ENCODE assay signal across 8 mouse cellular contexts in the genomic region with DNA sequence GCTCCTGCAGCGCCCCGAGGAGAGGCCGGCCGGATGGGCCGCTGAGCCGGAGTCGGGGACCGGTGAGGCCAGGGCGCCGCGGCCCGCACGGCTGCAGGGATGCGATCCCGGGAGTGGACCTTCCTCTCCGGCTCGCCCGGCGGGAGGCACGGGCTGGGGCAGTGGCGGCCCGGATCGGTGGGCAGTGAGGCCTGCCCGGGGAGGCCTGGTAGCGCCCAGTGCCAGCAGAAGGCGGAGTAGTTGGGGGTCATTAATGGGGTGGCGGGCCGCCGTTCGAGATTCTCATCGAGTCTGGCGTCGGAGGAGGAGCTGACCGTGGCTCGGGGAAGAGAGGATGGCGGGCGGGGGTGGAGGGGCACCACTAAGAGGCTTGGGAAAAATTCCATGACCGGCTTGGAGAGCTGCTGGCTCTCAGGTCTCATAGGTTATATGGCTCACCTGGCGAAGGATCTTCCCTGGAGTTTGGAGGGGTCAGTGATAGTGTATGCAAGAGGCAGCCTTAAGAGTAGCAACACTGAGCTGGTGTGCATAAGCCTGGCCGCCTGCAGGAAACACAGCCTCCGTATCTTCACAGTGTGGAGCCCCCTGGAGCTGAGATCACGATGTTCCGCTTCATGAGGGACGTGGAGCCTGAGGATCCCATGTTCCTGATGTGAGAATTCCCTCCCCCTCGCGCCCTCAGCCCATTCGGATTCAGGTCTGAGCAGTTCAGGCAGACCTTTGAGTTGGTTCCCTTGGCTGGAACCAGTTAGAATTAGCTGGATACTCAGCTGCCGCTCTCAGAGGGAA. TPM values are rescaled to one million over a fixed set of nuclear protein-coding genes. Genes with fewer than 3 reads are reported as not detected.
DNase-seq lines count a peak whose midpoint lies in the region; ATAC-seq and TF ChIP-seq lines count a peak whose summit lies in the region.

No protein-coding gene starts in this region.

- peaks cover 0 to 5% of the 10 kb centered on the region in 2 experiments; a peak in 1 of 4 replicates for H3K4me1 ChIP-seq in ES-E14 (ENCODE audit: control insufficient read depth in 2 of 2, insufficient read depth in 2 of 2, low read length in 2 of 2, poor library complexity in 1 of 2)
- H3K4me1 ChIP-seq in embryonic facial prominence, embryonic 13.5 days: peaks cover 28% of the 10 kb centered on the region
- H3K4me1 ChIP-seq in hindbrain, embryonic 13.5 days (replicated peaks): peaks cover 33% of the 10 kb centered on the region
- peaks cover 15% of the 10 kb centered on the region for H3K4me1 ChIP-seq in liver, embryonic 11.5 days (replicated peaks; ENCODE audit: control insufficient read depth, insufficient read depth, low read length)
- peaks cover 25% of the 10 kb centered on the region for H3K4me1 ChIP-seq in olfactory bulb, adult 2 months (ENCODE audit: control insufficient read depth, insufficient read depth, low read length)

- peak; percentile 30; the same call in 1 of the 2 replicates for TF ChIP-seq CTCF in olfactory bulb, adult 2 months (IDR thresholded peaks at IDR 0.05; ENCODE audit: insufficient read depth, low read depth, low read length)

- H3K36me3 ChIP-seq in ES-E14 (ENCODE audit: control insufficient read depth, insufficient read depth, low read length, poor library complexity, severe bottlenecking): peaks cover 31% of the 10 kb centered on the region
- peaks cover 36% of the 10 kb centered on the region for H3K36me3 ChIP-seq in embryonic facial prominence, embryonic 13.5 days
- peaks cover 40% of the 10 kb centered on the region for H3K36me3 ChIP-seq in hindbrain, embryonic 13.5 days
- peaks cover 20% of the 10 kb centered on the region for H3K36me3 ChIP-seq in liver, embryonic 11.5 days (ENCODE audit: control insufficient read depth, insufficient read depth, low read length)

- under 1% methylated on average over 48 of the region's 48 CpGs for WGBS in embryonic facial prominence, embryonic 13.5 days
- 2% methylated on average over 43 of the region's 48 CpGs for WGBS in hindbrain, embryonic 13.5 days
- WGBS in liver, embryonic 11.5 days: 1% methylated on average over 48 of the region's 48 CpGs
- WGBS in olfactory bulb, adult 2 months: under 1% methylated on average over 48 of the region's 48 CpGs

- H3K9ac ChIP-seq in ES-E14 (ENCODE audit: insufficient read depth, low read depth, low read length, poor library complexity, severe bottlenecking): peak overlapping the region; percentile 90
- H3K9ac ChIP-seq in embryonic facial prominence, embryonic 13.5 days: peak overlapping the region; percentile 98
- H3K9ac ChIP-seq in hindbrain, embryonic 13.5 days: peak overlapping the region; percentile 97
- peak overlapping the region; percentile 92 for H3K9ac ChIP-seq in liver, embryonic 11.5 days (ENCODE audit: low read depth, low read length)

- in situ Hi-C loops in ES-E14 (cut with MboI; ENCODE audit: low sequenced_read_pairs in 2 of 2, unreplicated experiment in 2 of 2): no loop called here

- H3K4me2 ChIP-seq in embryonic facial prominence, embryonic 13.5 days: peak overlapping the region; percentile 90
- peak overlapping the region; percentile 96 for H3K4me2 ChIP-seq in hindbrain, embryonic 13.5 days
- peak overlapping the region; percentile 92 for H3K4me2 ChIP-seq in liver, embryonic 11.5 days

- no peaks in the 10 kb centered on the region for H3K9me3 ChIP-seq in ES-E14 (ENCODE audit: control insufficient read depth, insufficient read depth, low read depth, low read length)
- H3K9me3 ChIP-seq in embryonic facial prominence, embryonic 13.5 days: no peaks in the 10 kb centered on the region
- H3K9me3 ChIP-seq in hindbrain, embryonic 13.5 days: no peaks in the 10 kb centered on the region
- no peaks in the 10 kb centered on the region for H3K9me3 ChIP-seq in liver, embryonic 11.5 days (ENCODE audit: control insufficient read depth, low read length)

- TF ChIP-seq POLR2A in olfactory bulb, adult 2 months (IDR thresholded peaks at IDR 0.05; ENCODE audit: insufficient read depth, low read depth, low read length): no peak; the same call in 1 of the 2 replicates

- peak; percentile 96 for DNase-seq in heart, adult 11 months
- DNase-seq in heart, adult 18-20 months: no peak
- no peak for DNase-seq in ES-E14 (ENCODE audit: low read depth, low spot score)
- DNase-seq in liver, embryonic 11.5 days (ENCODE audit: low spot score): peak; percentile 66

- H3K4me3 ChIP-seq in ES-E14 (ENCODE audit: insufficient read depth in 1 of 2, low read depth in 1 of 2, low read length in 2 of 2, poor library complexity in 1 of 2, severe bottlenecking in 1 of 2): peak overlapping the region; percentile 89 to 96
- peak overlapping the region; percentile 91 for H3K4me3 ChIP-seq in embryonic facial prominence, embryonic 13.5 days
- H3K4me3 ChIP-seq in hindbrain, embryonic 13.5 days: peak overlapping the region; percentile 96
- H3K4me3 ChIP-seq in liver, embryonic 11.5 days (ENCODE audit: low read depth, low read length): peak overlapping the region; percentile 94
- H3K4me3 ChIP-seq in olfactory bulb, adult 2 months (ENCODE audit: insufficient read depth, low read depth, low read length): peak overlapping the region; percentile 100

- no peaks in the 10 kb centered on the region for H3K27me3 ChIP-seq in embryonic facial prominence, embryonic 13.5 days
- no peaks in the 10 kb centered on the region for H3K27me3 ChIP-seq in hindbrain, embryonic 13.5 days
- no peaks in the 10 kb centered on the region for H3K27me3 ChIP-seq in liver, embryonic 11.5 days (replicated peaks; ENCODE audit: control insufficient read depth, insufficient read depth, low read length)

- peak; percentile 3; the same call in 1 of the 2 replicates for ATAC-seq in embryonic facial prominence, embryonic 13.5 days (ENCODE audit: insufficient number of reproducible peaks, insufficient read depth, low FRiP score, low TSS enrichment, low read depth)
- ATAC-seq in hindbrain, embryonic 13.5 days (ENCODE audit: low FRiP score): peak; percentile 38
- ATAC-seq in liver, embryonic 11.5 days (replicated peaks; ENCODE audit: low FRiP score): peak; percentile 22
- no peak for ATAC-seq in monocyte, adult 5-6 weeks (replicated peaks; ENCODE audit: insufficient number of reproducible peaks, low FRiP score, low TSS enrichment, poor library complexity, severe bottlenecking)

- H3K27ac ChIP-seq in ES-E14 (ENCODE audit: insufficient read depth, low read depth, low read length, poor library complexity, severe bottlenecking): peak overlapping the region; percentile 62
- H3K27ac ChIP-seq in embryonic facial prominence, embryonic 13.5 days: peak overlapping the region; percentile 97
- H3K27ac ChIP-seq in hindbrain, embryonic 13.5 days: peak overlapping the region; percentile 96
- peak overlapping the region; percentile 92 for H3K27ac ChIP-seq in liver, embryonic 11.5 days (ENCODE audit: low read depth, low read length)
- peak overlapping the region; percentile 98 for H3K27ac ChIP-seq in olfactory bulb, adult 2 months (ENCODE audit: insufficient read depth, low read depth, low read length)

RNA-seq across cellular contexts. Expression of gene Mlf2, which starts 0.5 kb away (rescaled TPM):
- 100 to 1,000 TPM; 185 to 191 TPM for total RNA-seq in heart, adult 18-20 months (2021)
- 179 and 196 TPM in 2 replicates for total RNA-seq in ES-E14 (2012; rRNA removed)
- polyA plus RNA-seq in embryonic facial prominence, embryonic 13.5 days (2015; fragmentation: Nextera tagmentation; extraction: Ambion mirVana): 342 and 360 TPM in 2 replicates
- polyA plus RNA-seq in hindbrain, embryonic 13.5 days (2015; fragmentation: Nextera tagmentation; extraction: Ambion mirVana): 481 and 505 TPM in 2 replicates
- polyA plus RNA-seq in liver, embryonic 11.5 days (2014; fragmentation: Nextera tagmentation; extraction: Ambion mirVana): 257 and 264 TPM in 2 replicates
- polyA plus RNA-seq in olfactory bulb, adult 2 months (2012; ENCODE audit: insufficient read depth, insufficient read length, low replicate concordance, missing spikeins): not detected in 2 replicates
- 46.8 to 65.2 TPM (median 56.4 TPM) in 3 replicates for total RNA-seq in monocyte, adult 5-6 weeks (2017)

RNA-seq across cellular contexts. Expression of gene Ptms, which starts 11.8 kb away (rescaled TPM):
- 100 to 1,000 TPM; 135 to 139 TPM for total RNA-seq in heart, adult 18-20 months (2021)
- 66.7 and 67.4 TPM in 2 replicates for total RNA-seq in ES-E14 (2012; rRNA removed)
- polyA plus RNA-seq in embryonic facial prominence, embryonic 13.5 days (2015; fragmentation: Nextera tagmentation; extraction: Ambion mirVana): 327 and 349 TPM in 2 replicates
- 744 and 801 TPM in 2 replicates for polyA plus RNA-seq in hindbrain, embryonic 13.5 days (2015; fragmentation: Nextera tagmentation; extraction: Ambion mirVana)
- 75.1 and 80.6 TPM in 2 replicates for polyA plus RNA-seq in liver, embryonic 11.5 days (2014; fragmentation: Nextera tagmentation; extraction: Ambion mirVana)
- not detected in 2 replicates for polyA plus RNA-seq in olfactory bulb, adult 2 months (2012; ENCODE audit: insufficient read depth, insufficient read length, low replicate concordance, missing spikeins)
- 89.3 to 145 TPM (median 115 TPM) in 3 replicates for total RNA-seq in monocyte, adult 5-6 weeks (2017)

RNA-seq across cellular contexts. Expression of gene Lag3, which starts 20.2 kb away (rescaled TPM):
- total RNA-seq in heart, adult 18-20 months (2021): under 1 TPM; 0.23 to 0.35 TPM
- total RNA-seq in ES-E14 (2012; rRNA removed): 1.0 and 1.2 TPM in 2 replicates
- 2.9 and 3.7 TPM in 2 replicates for polyA plus RNA-seq in embryonic facial prominence, embryonic 13.5 days (2015; fragmentation: Nextera tagmentation; extraction: Ambion mirVana)
- polyA plus RNA-seq in hindbrain, embryonic 13.5 days (2015; fragmentation: Nextera tagmentation; extraction: Ambion mirVana): 2.4 and 2.6 TPM in 2 replicates
- polyA plus RNA-seq in liver, embryonic 11.5 days (2014; fragmentation: Nextera tagmentation; extraction: Ambion mirVana): 0.35 and 0.64 TPM in 2 replicates
- polyA plus RNA-seq in olfactory bulb, adult 2 months (2012; ENCODE audit: insufficient read depth, insufficient read length, low replicate concordance, missing spikeins): not detected in 2 replicates
- 0.68 TPM in 1 of 3 replicates, not detected in the others for total RNA-seq in monocyte, adult 5-6 weeks (2017)

RNA-seq across cellular contexts. Expression of gene Cops7a, which starts 33.6 kb away (rescaled TPM):
- total RNA-seq in heart, adult 18-20 months (2021): 100 to 1,000 TPM in 1 of 2 experiments, 10 to 100 TPM in 1; 94.3 to 102 TPM
- 138 and 141 TPM in 2 replicates for total RNA-seq in ES-E14 (2012; rRNA removed)
- 124 and 138 TPM in 2 replicates for polyA plus RNA-seq in embryonic facial prominence, embryonic 13.5 days (2015; fragmentation: Nextera tagmentation; extraction: Ambion mirVana)
- 89.3 and 94.5 TPM in 2 replicates for polyA plus RNA-seq in hindbrain, embryonic 13.5 days (2015; fragmentation: Nextera tagmentation; extraction: Ambion mirVana)
- polyA plus RNA-seq in liver, embryonic 11.5 days (2014; fragmentation: Nextera tagmentation; extraction: Ambion mirVana): 147 and 159 TPM in 2 replicates
- polyA plus RNA-seq in olfactory bulb, adult 2 months (2012; ENCODE audit: insufficient read depth, insufficient read length, low replicate concordance, missing spikeins): 255 TPM in 1 of 2 replicates, not detected in the other
- 7.6 to 25.6 TPM (median 21.5 TPM) in 3 replicates for total RNA-seq in monocyte, adult 5-6 weeks (2017)

RNA-seq across cellular contexts. Expression of gene Cd4, which starts 43.7 kb away (rescaled TPM):
- 1 to 10 TPM in 1 of 2 experiments, under 1 TPM in 1; 0.50 to 3.7 TPM for total RNA-seq in heart, adult 18-20 months (2021)
- total RNA-seq in ES-E14 (2012; rRNA removed): 0.37 and 0.49 TPM in 2 replicates
- polyA plus RNA-seq in embryonic facial prominence, embryonic 13.5 days (2015; fragmentation: Nextera tagmentation; extraction: Ambion mirVana): 0.37 TPM in 1 of 2 replicates, not detected in the other
- polyA plus RNA-seq in hindbrain, embryonic 13.5 days (2015; fragmentation: Nextera tagmentation; extraction: Ambion mirVana): 0.14 and 0.19 TPM in 2 replicates
- polyA plus RNA-seq in liver, embryonic 11.5 days (2014; fragmentation: Nextera tagmentation; extraction: Ambion mirVana): not detected in 2 replicates
- polyA plus RNA-seq in olfactory bulb, adult 2 months (2012; ENCODE audit: insufficient read depth, insufficient read length, low replicate concordance, missing spikeins): 395 and 682 TPM in 2 replicates
- 3.1 to 5.2 TPM (median 4.0 TPM) in 3 replicates for total RNA-seq in monocyte, adult 5-6 weeks (2017)

Comparison
In these comparisons a context has a peak if more than half of its experiments do, and no peak if none do; other contexts are left out.
1. DNase-seq: peak in heart, adult 11 months (single experiment) and liver, embryonic 11.5 days (single experiment); none in heart, adult 18-20 months (0 of 2) and ES-E14 (single experiment).
2. Peak in every context shown above with its lines, with median percentiles within 50 percentile points of each other: H3K27ac ChIP-seq, H3K4me3 ChIP-seq, H3K9ac ChIP-seq and H3K4me2 ChIP-seq.